ENCODE assay signal across 1 mouse cellular context in the genomic region with DNA sequence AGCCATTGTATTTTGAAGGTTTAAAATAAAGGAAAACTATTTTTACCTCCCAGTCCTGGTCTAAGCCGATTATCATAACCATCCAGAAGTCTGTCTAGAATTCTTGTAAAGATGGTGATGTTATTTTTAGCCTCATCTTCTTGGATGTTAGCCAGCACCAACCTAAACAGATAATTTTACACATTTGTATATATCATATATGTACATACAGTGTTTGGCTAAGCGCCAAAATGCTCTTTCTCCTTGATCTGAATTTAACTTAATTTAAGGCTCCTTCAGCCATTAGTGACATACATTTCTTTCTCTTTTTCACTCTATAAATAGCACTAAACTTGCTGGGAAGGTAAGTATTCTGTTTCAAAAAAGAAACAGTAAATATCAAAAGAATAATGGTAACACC.
TF ChIP-seq lines count a peak whose summit lies in the region.

No protein-coding gene starts in this region.

TF ChIP-seq in MEL, 35 proteins besides CTCF, POLR2A, EP300 and RAD21 (continued from another document):
- no peak for TF ChIP-seq USF1 (IDR thresholded peaks at IDR 0.05; ENCODE audit: low read depth, low read length)
- TF ChIP-seq MAFK (IDR thresholded peaks at IDR 0.05; ENCODE audit: borderline replicate concordance, low read depth, low read length) = no peak
- no peak for TF ChIP-seq MXI1 (IDR thresholded peaks at IDR 0.05; ENCODE audit: low read depth, low read length)
- no peak for TF ChIP-seq USF2 (IDR thresholded peaks at IDR 0.05; ENCODE audit: borderline replicate concordance in 1 of 2, insufficient read depth in 1 of 2, low read depth in 1 of 2, low read length in 2 of 2)
- TF ChIP-seq ELF1 (IDR thresholded peaks at IDR 0.05; ENCODE audit: low read depth, low read length) = no peak
- TF ChIP-seq POLR2AphosphoS2 (IDR thresholded peaks at IDR 0.05; ENCODE audit: low read length) = no peak
- TF ChIP-seq GATA1 (IDR thresholded peaks at IDR 0.05; ENCODE audit: low read depth, low read length) = no peak
- TF ChIP-seq MYB (IDR thresholded peaks at IDR 0.05; ENCODE audit: low read depth, low read length) = no peak
- no peak for TF ChIP-seq ZNF384 (IDR thresholded peaks at IDR 0.05; ENCODE audit: low read depth, low read length)
TF ChIP-seq in MEL: peak in this region for 0.
